Mouse (Mus musculus) splenic B cell, adult 2 months (primary cell): Measurements from ENCODE around the gene Rdh16f1.
"Not testable (repeated sequence)": the region's sequence is repeated elsewhere in the genome, so short reads cannot be mapped to it uniquely, and the experiment has no call there.

Experiments
- DNase-seq: peaks from one replicate; pipeline ENCODE4 v3.0.0-alpha.2; 2011; ENCODE audit warnings: low read depth, low spot score
- H3K27me3 ChIP-seq: 2 replicates; pipeline ENCODE4 v1.6.1; 2012; ENCODE audit warnings: mild to moderate bottlenecking, low read length, moderate library complexity, mixed read lengths; ENCODE audit not compliant: control insufficient read depth, poor library complexity, insufficient read depth, severe bottlenecking
- H3K36me3 ChIP-seq: 2 replicates; pipeline ENCODE4 v1.6.1; 2012; ENCODE audit warnings: mild to moderate bottlenecking, low read length, moderate library complexity, mixed read lengths; ENCODE audit not compliant: control insufficient read depth, poor library complexity, insufficient read depth, severe bottlenecking

Gene Rdh16f1

GRCm38 (mm10) chr10:127738151-127738882, 21.3 kb upstream of the Rdh16f1 start:
- peak; percentile 71 for DNase-seq
- H3K27me3 ChIP-seq = no peaks in the 10 kb centered on the region
- H3K36me3 ChIP-seq = peaks cover 2% of the 10 kb centered on the region; the same call in 1 of the 2 replicates

GRCm38 (mm10) chr10:127739083-127739660, 20.4 kb upstream of the Rdh16f1 start, which contains the start of gene Zbtb39:
Zbtb39 (plus strand) TSS chr10:127739538.
- Histone ChIP-seq H3K27me3 (no peaks in the 10 kb centered on the region), H3K36me3 (peaks cover 2% of the 10 kb centered on the region; the same call in 1 of the 2 replicates)
- DNase-seq = peak; percentile 83

GRCm38 (mm10) chr10:127739661-127740161, 19.9 kb upstream of the Rdh16f1 start:
- no peak for DNase-seq
- Histone ChIP-seq H3K27me3 (no peaks in the 10 kb centered on the region), H3K36me3 (peaks cover 2% of the 10 kb centered on the region; the same call in 1 of the 2 replicates)

GRCm38 (mm10) chr10:127744661-127745060, 14.9 kb upstream of the Rdh16f1 start:
- peaks cover 2% of the 10 kb centered on the region; the same call in 1 of the 2 replicates for H3K36me3 ChIP-seq
- peak; percentile 66 for DNase-seq
- H3K27me3 ChIP-seq = no peaks in the 10 kb centered on the region

- Histone ChIP-seq H3K36me3 (peaks cover 2% of the 10 kb centered on the region; the same call in 1 of the 2 replicates), H3K27me3 (no peaks in the 10 kb centered on the region)
- no peak for DNase-seq
Observed at GRCm38 (mm10) chr10:127745886-127746285, 13.7 kb upstream of the Rdh16f1 start.

- DNase-seq = no peak
- peaks cover 2% of the 10 kb centered on the region; the same call in 1 of the 2 replicates for H3K36me3 ChIP-seq
- no peaks in the 10 kb centered on the region for H3K27me3 ChIP-seq
Observed at GRCm38 (mm10) chr10:127747254-127747653, 12.3 kb upstream of the Rdh16f1 start.

- DNase-seq = no peak
- Histone ChIP-seq H3K36me3 (no peaks in the 10 kb centered on the region), H3K27me3 (no peaks in the 10 kb centered on the region)
Observed at GRCm38 (mm10) chr10:127748847-127749612, 10.6 kb upstream of the Rdh16f1 start.

- DNase-seq = no peak
- Histone ChIP-seq H3K36me3 (no peaks in the 10 kb centered on the region), H3K27me3 (no peaks in the 10 kb centered on the region)
Observed at GRCm38 (mm10) chr10:127750136-127750777, 9.3 kb upstream of the Rdh16f1 start.

GRCm38 (mm10) chr10:127751548-127751947, 8.0 kb upstream of the Rdh16f1 start, which contains the start of gene Gpr182:
Gpr182 (minus strand) TSS chr10:127751732.
- H3K27me3 ChIP-seq = no peaks in the 10 kb centered on the region
- DNase-seq = no peak
- H3K36me3 ChIP-seq = no peaks in the 10 kb centered on the region

- DNase-seq = no peak
- Histone ChIP-seq H3K36me3 (no peaks in the 10 kb centered on the region; the same call in 1 of the 2 replicates), H3K27me3 (no peaks in the 10 kb centered on the region)
Observed at GRCm38 (mm10) chr10:127754566-127755166, 4.9 kb upstream of the Rdh16f1 start.

- DNase-seq = no peak
- H3K36me3 ChIP-seq = no peaks in the 10 kb centered on the region; the same call in 1 of the 2 replicates
- H3K27me3 ChIP-seq = no peaks in the 10 kb centered on the region
Observed at GRCm38 (mm10) chr10:127755246-127755645, 4.3 kb upstream of the Rdh16f1 start.

GRCm38 (mm10) chr10:127755770-127756468, 3.7 kb upstream of the Rdh16f1 start:
- no peak for DNase-seq
- no peaks in the 10 kb centered on the region; the same call in 1 of the 2 replicates for H3K36me3 ChIP-seq

GRCm38 (mm10) chr10:127762926-127763325, 3.3 kb downstream of the Rdh16f1 start:
- not testable (repeated sequence) for H3K36me3 ChIP-seq, H3K27me3 ChIP-seq, DNase-seq

More at GRCm38 (mm10) chr10:127755770-127756468, 3.7 kb upstream of the Rdh16f1 start:
- H3K27me3 ChIP-seq = no peaks in the 10 kb centered on the region
